Mouse (Mus musculus): Measurements from ENCODE around the gene Zdhhc14.

DNA sequence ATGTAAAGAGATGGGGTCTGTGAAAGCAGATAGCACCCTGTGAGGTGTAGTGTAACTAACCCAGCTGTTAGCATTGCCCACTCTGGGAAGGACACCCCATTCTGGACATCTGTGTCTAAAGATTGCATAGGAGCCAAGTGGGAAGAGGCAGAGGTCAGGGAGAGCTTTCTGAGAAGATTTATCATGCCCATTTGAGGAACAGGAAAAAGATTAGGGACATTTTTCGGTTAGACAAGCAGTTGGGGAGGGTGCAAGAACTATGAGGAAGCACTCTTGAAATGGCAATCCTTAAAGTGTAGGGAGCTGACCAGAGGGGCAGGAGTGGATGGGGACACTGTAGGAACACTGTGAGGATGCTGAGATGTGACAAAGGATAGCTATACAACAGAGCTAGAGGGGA lies 29.2 kb downstream of the Zdhhc14 start:
- TF ChIP-seq MYOD1 (IDR thresholded peaks at IDR 0.05; ENCODE audit: control insufficient read depth, insufficient read length, low read depth) (no peak), MAX (IDR thresholded peaks at IDR 0.05) (no peak), CTCF (IDR thresholded peaks at IDR 0.05; ENCODE audit: control insufficient read depth, insufficient read depth, insufficient read length) (no peak), CEBPB (IDR thresholded peaks at IDR 0.05; ENCODE audit: low read depth) (no peak), MYOG (IDR thresholded peaks at IDR 0.05; ENCODE audit: control insufficient read depth, extremely low read depth, insufficient read length) (no peak), USF1 (IDR thresholded peaks at IDR 0.05; ENCODE audit: low read depth) (no peak), FOSL1 (IDR thresholded peaks at IDR 0.05; ENCODE audit: insufficient read depth, low read length, poor library complexity, severe bottlenecking) (no peak)

Measured in C2C12 (cell line).